Mouse (Mus musculus) heart, adult 11 months (tissue): Measurements from ENCODE around the gene Tns3.
"Not testable (repeated sequence)": the region's sequence is repeated elsewhere in the genome, so short reads cannot be mapped to it uniquely, and the experiment has no call there.

Experiments
- DNase-seq: peaks from one replicate; pipeline ENCODE4 v3.0.0; 2022

Gene Tns3

DNA sequence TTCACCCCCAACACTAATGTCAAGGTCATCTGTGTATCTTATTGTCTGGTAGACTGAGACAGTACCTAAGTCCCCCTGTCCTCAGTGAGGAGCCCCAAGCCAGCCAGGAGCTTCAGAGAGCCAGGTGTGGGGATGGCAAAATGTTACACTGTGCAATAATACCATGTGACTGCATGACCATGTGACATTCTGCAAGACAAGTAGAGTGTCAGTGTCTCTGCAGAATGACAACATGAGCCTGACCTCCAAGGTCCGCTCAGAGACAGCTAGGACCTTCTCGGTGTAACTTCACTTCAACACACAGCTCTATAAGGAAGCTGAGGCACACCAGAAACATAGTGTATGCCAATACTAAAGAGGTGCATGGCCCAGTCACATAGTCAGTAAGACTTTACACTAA, 20.1 kb downstream of the Tns3 start:
- no peak for DNase-seq

DNA sequence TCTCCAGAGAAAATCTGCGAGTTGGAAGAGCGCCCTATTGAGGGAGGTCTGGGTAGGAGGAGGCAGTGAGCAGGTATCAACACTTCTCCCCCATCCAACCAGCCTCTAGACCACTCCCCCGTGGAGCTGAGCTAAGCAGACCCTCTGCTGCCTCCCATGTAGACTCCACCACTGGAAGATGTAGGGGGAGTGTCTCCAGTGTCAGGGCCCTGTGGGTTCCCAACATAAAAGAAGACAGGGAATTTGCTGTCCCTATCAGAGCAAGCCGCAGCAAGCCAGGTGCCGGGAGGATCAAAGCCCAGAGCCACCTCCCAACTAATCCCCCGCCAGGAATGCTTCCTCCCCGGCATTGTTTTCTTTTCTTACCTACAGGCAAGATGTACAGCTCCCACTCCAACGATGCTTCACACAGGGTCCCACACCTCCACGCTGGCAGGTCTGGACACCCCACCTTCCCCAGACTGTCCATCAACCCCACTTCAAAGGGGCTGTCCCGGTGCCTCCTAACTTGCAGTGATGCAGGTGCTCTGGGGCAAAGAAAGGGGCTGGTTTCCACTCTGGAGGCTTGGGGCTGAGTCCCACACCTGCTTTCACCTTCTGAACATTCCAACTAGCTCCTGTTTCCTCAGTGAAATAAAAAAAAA, 22.6 kb downstream of the Tns3 start:
- no peak for DNase-seq

DNA sequence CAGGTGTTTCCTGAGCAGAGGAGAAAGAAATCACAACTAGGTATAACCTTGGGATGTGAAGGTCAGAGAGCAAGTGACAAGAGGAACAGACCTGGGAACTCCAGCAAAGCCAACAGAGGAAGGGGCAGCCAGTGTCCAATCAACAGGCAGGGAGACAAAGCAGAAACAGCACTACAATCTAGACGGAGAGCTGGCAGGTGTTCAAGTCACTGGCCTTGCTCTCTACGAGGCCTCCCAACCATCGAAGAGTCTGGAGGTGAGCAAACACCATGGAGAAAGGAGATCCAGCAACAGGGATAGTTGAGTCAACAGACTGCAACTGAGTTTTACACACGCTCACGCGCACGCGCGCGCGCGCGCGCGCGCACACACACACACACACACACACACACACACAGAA, 24.6 kb downstream of the Tns3 start:
- DNase-seq = no peak

DNA sequence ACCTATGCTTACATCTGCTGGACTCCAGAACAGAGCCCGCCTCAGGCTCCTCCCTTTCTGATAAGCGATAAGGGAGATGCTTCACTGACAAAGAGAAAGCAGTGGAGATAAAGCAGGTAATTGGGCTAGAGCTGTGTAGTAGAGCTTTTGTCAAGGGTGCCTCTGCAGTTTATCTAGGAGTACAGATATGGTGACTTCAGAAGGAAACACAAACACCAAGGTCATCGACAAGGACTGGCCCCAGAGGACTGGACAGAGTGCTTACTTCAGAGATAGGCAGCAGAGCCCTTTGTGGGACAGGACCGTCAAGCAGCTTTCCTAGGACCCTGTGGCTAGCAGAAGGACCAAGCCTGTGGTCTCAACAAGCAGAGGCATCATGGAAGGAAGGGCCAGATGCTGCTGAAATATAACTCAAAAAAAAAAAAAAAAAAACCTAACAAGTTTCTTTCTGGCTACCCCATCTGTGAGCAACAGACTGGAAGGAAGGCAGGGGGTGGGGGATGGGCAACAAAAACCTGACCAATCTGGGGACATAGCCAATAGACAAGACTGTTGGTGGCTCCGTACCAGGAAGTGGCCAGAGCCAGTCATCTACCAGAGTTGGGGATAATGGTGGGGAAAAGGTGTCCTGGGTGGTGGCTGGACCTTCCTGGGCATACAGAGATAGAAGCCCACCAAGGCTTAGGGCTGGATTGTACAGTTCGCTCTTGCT, 25.2 kb downstream of the Tns3 start:
- DNase-seq = no peak

DNA sequence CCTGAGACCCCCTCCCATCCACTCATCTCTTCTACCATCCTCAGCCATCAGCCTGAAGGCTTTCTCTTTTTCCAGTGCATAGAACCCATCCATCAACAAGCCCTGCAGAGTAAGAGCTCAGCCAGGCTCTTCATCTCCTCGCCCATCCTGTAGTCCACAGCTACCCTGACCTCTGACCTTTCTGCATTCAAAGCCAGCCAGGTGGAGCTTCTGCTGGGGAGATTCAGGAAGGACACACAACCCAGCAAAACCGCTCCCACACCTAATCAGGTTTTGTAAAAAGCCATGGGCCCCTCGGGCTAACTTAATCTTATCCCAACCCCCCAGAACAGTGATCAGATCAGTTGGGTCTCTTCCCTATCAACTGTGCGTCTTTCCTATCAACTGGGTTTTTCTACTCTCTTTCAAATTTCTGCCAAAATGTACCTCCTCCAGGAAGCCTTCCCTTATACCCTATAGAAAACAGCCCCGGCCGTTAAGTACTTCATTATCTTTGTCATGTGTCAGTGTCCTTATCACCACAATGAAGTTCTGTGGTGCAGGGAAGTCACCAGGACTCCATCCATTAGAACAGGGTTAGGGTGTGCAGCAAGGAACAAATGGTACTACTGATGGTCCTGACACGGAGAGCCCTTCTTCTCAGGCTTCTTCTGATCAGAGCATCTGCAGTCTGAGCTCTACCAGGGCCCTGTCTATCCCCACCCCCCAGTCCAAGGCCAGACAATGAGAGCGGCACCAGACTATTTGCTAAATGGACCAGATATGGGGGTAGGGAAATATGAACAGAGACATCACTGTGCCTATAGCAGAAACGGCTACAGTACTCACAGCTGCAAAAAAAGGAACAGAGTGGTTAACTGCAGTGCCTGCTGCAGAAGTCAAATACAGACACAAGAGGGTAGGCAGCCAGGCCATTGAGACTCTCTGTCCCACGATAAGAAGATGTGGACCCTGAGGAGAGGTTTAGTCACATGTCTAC, 26.6 kb downstream of the Tns3 start:
- peak; percentile 75 for DNase-seq

DNA sequence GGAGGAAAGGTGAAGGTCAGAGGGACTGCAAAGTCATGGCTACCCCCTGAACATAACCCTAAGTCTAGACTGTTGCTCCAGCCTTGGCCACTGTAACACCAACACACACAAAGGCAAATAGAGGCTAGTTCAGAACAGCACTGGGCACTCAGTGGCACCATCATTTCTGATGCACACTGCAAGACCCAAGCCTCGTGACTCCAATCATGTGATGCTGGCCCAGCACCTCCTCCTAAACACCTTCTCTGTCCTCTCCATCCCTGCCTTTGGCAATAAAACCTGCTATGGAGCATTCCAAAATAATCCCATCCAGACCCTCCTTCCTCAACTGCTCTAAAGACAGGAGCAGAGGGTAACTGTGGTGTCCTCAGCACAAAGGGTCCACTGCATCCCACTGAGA, 27.7 kb downstream of the Tns3 start:
- DNase-seq = no peak

DNA sequence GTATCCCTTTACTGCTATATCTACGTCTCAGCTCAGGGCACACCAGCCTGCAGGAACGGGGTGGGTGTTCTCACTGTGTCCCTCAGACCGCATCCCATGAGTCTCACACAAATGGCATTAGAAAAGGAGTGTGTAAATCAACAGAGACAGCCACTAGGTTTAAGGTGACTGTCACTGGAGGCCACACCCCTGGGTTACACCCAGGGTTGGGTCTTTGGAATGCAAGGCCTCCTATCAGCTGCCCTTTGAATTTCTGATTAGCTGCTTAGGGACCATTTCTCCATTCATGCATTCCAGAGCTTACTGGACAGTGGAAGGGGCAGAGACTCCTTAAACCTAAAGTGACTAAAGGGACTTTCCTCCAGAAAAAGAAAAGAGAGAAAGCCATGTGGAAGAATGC, 28.6 kb downstream of the Tns3 start:
- DNase-seq = peak; percentile 81

DNA sequence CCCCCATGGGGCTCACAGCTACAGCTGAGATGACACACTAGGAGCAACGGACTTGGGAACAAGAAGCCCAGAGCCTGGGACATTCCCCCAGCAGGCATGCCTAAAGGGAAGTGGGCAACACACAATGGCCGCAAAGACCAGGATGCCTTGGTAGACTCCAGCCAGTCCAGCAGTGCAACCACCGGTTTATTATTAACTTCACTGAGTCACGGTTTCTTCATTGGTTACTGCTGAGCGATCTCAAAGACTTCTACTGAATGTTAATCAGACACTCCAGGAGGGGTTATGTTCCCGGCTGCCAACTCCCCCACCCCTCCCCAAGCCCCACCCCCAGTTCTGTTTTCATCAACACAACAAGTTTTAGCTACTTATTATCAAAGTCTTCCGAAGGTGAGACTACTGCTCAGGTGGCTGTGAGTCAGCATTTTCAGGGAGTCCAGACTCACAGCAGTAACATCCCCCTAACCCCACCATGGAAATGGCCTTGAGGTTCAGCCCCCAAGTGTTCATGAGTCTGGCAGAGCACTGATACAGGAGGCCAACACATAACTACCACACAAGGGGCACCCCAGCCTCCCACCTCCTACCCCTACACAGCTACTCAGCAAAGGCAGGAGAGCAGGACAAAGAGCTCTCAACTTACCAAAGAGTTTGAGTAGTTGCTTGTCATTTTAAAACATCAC, 29.5 kb downstream of the Tns3 start:
- peak; percentile 81 for DNase-seq

DNA sequence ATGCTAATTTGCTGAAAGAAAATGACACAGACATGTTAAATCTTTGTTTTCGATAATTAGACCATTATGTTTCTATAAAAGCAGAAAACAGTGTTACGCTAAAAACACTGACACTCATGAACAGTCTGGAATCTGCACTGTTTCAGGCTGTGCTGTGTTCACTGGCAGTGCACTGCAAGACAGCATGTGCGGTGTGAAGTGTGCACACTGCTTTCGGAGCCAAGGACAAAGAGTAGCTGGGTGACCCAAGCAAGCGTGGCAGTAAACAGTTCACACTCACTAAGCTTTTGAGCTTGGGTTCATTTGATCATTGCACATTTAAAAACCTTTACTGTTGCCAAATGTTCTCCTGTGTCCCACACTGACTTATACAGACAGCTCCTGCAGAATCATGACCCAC, 32.2 kb downstream of the Tns3 start:
- peak; percentile 82 for DNase-seq

DNA sequence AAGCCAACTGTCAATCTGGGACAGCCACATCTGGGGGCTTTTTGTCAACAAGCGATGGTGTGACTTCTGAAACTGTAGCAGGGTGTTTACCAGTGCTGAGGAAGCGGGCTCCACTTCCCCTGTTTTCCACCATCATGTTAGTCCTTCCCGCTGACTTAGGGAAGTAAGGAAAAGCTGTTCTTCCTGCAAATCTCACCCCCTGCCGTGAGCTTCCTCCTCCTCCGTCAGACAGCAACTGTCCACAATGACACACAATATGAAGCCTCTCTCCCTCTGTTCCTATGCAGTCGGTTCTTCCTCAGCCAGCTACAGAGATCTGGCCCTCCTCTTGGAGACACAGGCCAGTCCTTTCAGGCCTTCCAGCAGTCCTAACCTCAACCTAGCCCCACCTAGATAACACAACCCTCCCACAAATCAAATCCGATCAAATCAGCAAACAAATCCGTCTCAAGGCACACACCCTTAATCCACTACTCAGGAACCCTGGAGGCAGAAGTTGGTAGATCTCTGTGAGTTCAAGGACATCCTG, 34.4 kb downstream of the Tns3 start:
- DNase-seq = peak; percentile 93

DNA sequence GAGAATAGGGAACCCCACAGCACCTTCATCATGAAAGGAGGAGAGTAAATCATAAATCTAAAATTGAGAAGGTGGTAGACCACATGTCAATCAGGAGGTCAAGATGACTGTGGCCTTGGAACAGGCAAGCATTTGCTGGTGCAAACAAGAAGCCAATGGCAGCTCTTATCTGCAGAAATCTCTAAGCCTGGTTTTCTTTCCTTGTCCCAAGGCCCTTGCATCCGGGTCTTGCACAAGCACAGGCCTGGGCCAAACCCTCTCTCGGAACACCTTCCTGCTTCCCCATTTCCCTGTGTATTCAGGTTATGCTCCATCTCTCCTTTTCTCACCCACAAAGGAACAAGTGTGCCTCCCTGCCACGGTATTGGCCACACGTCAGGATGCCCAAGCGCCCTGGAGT, 35.0 kb downstream of the Tns3 start:
- peak; percentile 89 for DNase-seq

DNA sequence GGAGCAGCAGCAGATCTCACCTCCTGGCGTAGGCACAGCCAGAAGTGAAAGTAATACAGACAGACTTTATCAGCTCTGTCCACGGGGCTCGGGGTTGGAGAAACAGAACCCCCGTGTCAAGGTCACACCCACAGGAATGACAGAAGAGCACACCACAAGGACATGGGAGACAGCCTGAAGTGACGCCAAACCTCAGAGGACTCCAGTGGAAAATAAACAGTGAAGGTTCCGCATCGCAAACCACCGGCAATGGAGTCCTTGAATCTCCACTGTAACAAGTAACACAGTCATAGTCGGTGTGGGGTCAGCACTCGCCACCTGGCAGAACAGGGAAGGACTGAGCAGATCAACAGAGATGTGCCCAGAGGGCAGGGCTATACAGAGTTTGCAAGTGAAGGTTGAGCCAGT, 35.5 kb downstream of the Tns3 start:
- DNase-seq = peak; percentile 89

DNA sequence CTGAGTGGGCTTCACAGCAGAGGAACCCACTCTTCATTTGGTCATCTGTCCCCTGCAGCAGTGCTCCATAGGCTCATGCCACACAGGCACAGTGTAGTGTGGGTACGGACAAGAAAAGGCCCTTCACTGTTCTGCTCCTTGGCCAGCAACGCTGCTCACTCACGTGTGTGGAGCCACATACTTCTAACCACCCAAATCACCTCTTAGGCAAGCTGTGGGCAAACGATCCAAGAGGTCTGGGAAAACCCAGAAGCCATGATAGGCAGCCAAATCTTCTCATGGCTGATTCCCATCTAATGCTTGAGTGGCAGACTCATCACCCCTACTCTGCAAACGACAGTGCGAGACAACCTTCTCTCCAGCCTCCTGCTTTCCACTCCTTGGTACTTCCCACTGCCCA, 37.2 kb downstream of the Tns3 start:
- peak; percentile 82 for DNase-seq

DNA sequence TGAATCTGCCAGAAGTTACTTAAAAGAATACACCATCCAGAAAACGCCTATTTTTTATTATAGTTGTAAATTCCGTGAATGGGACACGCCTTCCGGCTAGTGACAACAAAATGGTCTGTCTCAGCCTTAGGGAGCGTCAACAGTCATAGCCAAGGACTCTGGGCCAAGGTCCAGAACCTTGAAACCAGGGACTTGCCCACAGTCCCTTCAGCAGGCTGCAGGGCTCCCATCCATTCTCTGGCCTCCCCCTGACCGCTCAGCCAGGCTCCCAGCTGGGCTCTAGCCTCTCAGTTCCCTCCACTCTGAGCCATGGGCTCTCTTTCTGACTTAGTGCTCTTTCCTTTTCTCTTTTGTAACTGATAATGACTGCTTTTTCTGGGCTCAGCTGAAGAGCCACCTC, 37.6 kb downstream of the Tns3 start:
- DNase-seq = peak; percentile 87

DNA sequence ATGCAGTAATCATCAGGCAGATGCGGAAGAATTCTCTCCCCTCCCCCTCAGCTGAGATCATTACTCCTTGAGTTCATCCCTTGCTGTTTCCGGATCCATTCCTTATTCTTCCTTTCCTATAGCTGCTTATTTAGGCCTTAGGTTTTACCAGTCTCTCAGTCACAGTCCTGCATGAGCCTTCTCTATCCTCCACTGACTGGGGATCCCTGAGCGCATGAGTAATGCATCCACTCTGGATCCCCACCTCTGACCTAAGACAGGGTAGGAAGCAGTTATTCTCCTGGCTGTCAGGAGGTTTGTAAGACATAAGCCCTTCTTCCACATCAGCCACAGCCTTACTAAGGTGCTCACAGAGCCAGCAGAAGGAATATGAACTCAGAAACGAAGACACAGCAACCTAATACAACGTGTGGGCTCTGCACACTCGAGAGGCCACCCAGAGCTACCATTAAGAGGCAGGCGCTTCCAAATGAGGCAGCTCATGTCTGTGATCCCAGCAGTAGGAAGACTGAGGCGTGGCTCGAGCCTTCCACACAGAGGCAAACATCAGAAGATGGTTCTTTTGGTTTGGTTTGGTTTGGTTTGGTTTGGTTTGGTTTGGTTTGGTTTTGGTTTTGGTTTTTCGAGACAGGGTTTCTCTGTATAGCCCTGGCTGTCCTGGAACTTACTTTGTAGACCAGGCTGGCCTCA, 38.3 kb downstream of the Tns3 start:
- peak; percentile 73 for DNase-seq

DNA sequence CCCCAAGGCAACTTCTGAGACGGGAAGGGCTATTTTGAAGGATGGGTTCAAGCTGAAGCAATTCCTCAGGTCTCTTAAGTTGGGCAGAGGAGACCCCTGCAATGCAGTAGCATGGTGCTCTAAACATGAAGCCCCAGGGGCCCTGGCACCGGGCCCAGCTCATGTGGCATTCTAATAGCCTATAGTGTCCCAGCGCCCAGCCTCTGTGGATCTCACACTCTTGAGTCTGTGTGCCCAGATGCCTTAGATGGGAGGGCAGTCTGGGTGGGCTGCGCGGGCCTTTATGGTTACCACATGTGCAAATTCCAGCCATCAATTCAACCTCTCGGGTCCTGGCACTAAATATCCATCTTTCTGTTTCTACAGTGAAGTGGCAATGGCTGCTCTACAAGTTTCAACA, 38.9 kb downstream of the Tns3 start:
- peak; percentile 93 for DNase-seq

DNA sequence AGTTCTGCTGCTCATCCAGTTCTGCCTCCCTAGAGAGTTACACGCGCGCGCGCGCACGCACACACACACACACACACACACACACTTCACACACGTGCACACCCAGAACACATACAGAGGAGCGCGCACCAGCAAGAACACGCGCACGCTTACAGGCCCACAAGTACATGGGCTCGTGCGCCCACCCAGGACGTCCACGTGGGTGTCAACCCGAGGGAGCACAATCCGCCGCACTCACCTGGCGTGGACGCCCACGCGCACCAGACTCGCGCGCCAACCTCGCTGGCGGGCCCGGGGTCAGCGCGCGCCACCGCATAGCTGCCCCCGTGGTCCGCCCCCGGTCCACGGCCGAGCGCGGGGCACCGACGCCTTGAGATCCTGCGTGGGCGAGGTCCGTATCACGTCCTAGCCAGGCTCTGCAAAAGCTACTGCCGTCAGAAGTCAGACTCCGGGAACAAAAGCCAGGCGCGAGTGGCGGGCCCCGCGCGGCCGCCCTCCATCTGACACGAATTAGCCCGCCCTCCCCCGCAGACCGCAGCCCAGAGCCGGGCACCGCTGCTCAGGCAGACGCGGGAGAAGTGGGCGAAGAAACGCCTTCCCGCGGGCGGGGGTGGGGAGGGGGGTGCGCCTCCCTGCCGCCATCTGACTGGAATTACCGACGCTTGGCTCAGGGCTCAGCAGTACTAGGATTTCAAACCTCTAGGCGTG, 40.0 kb downstream of the Tns3 start:
- peak; percentile 96 for DNase-seq

DNA sequence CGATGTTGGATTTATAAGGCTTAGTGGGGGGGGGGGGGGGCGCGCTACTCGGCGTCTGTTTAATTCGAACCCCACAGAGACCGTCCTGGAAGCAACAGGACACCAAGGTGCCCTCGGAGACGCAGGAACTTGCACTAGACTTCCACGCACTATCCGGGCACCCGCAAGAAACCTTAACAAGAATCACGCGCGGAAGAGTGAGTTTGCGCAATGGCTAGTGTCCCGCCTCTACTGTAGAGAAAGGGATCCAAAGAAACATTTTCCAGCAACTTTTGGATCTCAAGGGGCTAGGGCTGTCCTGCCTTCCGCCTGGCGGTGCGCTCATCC, 40.5 kb downstream of the Tns3 start:
- no peak for DNase-seq

DNA sequence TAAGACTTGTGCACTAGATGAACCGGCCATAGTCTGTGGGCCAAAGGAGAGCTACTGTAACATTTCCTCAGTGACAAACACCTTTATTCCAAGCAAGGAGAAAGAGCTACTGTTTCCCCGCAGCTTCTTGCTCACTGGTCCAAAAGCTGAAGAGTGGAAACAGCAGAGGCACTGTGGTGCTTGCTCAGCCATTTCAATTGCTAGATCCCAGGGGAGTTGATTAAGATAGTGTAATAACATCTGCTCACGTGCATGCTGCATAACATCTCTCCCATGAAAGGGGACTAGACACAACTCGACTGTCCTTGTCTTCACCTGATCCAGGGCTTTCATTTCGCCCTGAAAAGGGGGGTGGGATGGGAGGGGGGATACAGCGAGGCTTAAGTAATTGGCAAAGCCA, 41.7 kb downstream of the Tns3 start:
- peak; percentile 76 for DNase-seq

DNA sequence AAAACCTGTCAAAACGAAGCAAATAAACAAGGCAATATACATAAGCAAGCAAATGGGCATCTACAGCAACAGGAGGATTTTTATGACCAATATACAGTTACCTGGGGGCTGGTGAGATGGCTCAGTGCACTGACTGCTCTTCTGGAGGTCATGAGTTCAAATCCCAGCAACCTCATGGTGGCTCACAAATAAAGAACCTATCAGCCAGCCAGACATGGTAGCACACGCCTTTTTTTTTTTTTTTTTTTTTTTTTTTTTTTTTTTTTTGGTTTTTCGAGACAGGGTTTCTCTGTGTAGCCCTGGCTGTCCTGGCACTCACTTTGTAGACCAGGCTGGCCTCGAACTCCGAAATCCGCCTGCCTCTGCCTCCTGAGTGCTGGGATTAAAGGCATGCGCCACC, 45.2 kb downstream of the Tns3 start:
- DNase-seq = not testable (repeated sequence)

DNA sequence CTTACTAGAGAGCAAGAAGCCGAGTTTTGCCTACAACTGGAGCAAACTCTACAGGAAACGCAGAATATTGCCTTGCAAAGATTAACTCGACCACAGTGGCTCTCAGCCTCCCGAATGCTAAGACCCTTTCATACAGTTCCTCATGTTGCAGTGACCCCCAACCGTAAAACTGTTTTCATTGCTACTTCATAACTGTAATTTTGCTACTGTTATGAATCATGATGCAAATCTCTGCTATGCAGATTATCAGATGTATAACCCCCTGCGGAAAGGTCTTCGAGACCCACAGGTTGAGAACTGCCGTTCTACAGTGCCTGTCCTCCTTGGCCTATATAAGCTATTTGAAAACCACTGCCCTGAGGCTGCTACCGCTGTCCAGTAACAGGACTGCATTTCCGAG, 46.0 kb downstream of the Tns3 start:
- peak; percentile 77 for DNase-seq

DNA sequence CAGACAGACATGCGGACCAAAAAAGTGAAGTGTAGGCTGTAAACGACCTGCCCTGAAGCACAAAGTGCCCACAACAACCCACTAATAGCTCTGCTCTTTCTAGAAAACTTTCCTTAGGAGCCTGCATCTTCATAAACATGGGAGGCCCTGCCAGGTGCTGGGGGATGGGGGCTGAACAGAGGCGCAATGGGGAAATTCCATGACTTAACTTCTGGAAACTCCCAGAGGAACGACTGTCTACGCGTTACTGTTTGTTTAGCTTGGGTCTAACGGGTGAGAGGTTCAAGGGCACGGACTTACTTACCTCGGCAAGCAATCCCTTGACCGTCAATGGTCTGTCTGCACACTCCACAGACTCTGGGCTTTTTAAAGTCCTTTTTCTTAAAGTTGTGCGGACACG, 48.9 kb downstream of the Tns3 start:
- DNase-seq = peak; percentile 84
